Mouse (Mus musculus): Measurements from ENCODE around the gene Dlgap1.
A peak's percentile ranks its signal among the peaks of the same experiment; 100 is the strongest.

Gene Dlgap1

DNA sequence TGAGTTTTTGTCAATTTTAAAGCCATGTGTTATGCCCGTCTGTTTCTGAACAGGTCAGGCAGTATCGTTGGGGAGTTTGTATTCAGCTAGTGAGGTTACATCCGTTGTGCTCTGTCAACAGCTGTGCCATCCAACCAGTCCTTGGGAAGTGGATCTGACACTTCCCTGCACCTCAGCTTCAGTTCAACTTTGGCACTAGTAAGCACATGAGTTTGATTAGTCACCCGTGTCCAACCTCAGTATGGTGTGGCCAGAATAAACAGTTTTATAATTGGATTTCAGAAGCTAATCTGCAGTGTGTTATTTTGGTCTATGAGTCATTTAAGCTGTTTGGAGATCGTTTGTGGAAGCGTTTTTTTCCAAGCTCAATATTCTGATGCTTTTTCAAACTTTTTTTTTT lies 35.8 kb downstream of the Dlgap1 start:
- no peaks in the 10 kb centered on the region for H3K9me3 ChIP-seq (ENCODE audit: low read length)
- TF ChIP-seq NANOG (IDR thresholded peaks at IDR 0.05; ENCODE audit: borderline replicate concordance, low read length) (no peak), POU5F1 (IDR thresholded peaks at IDR 0.05; ENCODE audit: borderline replicate concordance, low read length) (no peak), CTCF (conservative IDR thresholded peaks at IDR 0.05; ENCODE audit: low read length) (no peak)
- no peak overlapping the region for H3K4me3 ChIP-seq (replicated peaks; ENCODE audit: low read length)
- H3K4me1 ChIP-seq (replicated peaks; ENCODE audit: low read depth, low read length): no peaks in the 10 kb centered on the region
- H3K36me3 ChIP-seq (ENCODE audit: insufficient read depth, low read length): no peaks in the 10 kb centered on the region
- H3K27me3 ChIP-seq (ENCODE audit: insufficient read depth, low read length): no peaks in the 10 kb centered on the region

GRCm38 (mm10) chr17:70007607-70008006 lies 38.7 kb downstream of the Dlgap1 start:
- Histone ChIP-seq H3K9me3 (ENCODE audit: low read length) (no peaks in the 10 kb centered on the region), H3K36me3 (ENCODE audit: insufficient read depth, low read length) (no peaks in the 10 kb centered on the region), H3K4me1 (replicated peaks; ENCODE audit: low read depth, low read length) (no peaks in the 10 kb centered on the region), H3K27me3 (ENCODE audit: insufficient read depth, low read length) (no peaks in the 10 kb centered on the region), H3K4me3 (replicated peaks; ENCODE audit: low read length) (no peak overlapping the region)
- no peak for TF ChIP-seq NANOG (IDR thresholded peaks at IDR 0.05; ENCODE audit: borderline replicate concordance, low read length)
- TF ChIP-seq POU5F1 (IDR thresholded peaks at IDR 0.05; ENCODE audit: borderline replicate concordance, low read length): no peak
- TF ChIP-seq CTCF (conservative IDR thresholded peaks at IDR 0.05; ENCODE audit: low read length): no peak

DNA sequence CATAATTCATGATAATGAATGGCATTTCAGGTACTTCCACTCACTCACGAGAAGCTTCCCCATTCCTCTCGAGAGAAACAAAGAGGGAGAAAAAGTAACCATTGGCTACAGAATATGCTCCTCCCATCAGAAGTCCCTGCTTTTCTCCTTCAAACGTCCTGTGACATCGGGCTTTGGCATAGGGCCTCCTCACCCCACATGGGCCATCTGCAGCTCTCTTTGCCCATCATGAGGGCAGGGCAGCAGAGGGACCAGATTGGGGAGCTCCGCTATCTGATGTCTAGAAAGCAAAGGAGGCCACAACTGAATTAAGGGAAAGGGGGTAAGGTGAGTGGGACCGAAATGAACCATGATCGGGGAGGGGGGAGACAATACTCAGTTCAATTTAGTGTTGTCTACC lies 47.6 kb downstream of the Dlgap1 start:
- H3K27me3 ChIP-seq (ENCODE audit: insufficient read depth, low read length): no peaks in the 10 kb centered on the region
- no peak overlapping the region for H3K4me3 ChIP-seq (replicated peaks; ENCODE audit: low read length)

GRCm38 (mm10) chr17:70020376-70020775 lies 51.5 kb downstream of the Dlgap1 start:
- Histone ChIP-seq H3K9me3 (ENCODE audit: low read length) (no peaks in the 10 kb centered on the region), H3K4me1 (replicated peaks; ENCODE audit: low read depth, low read length) (no peaks in the 10 kb centered on the region), H3K4me3 (replicated peaks; ENCODE audit: low read length) (no peak overlapping the region), H3K36me3 (ENCODE audit: insufficient read depth, low read length) (no peaks in the 10 kb centered on the region), H3K27me3 (ENCODE audit: insufficient read depth, low read length) (no peaks in the 10 kb centered on the region)
- TF ChIP-seq NANOG (IDR thresholded peaks at IDR 0.05; ENCODE audit: borderline replicate concordance, low read length) (no peak), CTCF (conservative IDR thresholded peaks at IDR 0.05; ENCODE audit: low read length) (no peak), POU5F1 (IDR thresholded peaks at IDR 0.05; ENCODE audit: borderline replicate concordance, low read length) (no peak)

More for the DNA sequence above, 47.6 kb downstream of the Dlgap1 start:
- Histone ChIP-seq H3K4me1 (replicated peaks; ENCODE audit: low read depth, low read length) (no peaks in the 10 kb centered on the region), H3K9me3 (ENCODE audit: low read length) (no peaks in the 10 kb centered on the region), H3K36me3 (ENCODE audit: insufficient read depth, low read length) (no peaks in the 10 kb centered on the region)
- no peak for TF ChIP-seq CTCF (conservative IDR thresholded peaks at IDR 0.05; ENCODE audit: low read length)
- TF ChIP-seq POU5F1 (IDR thresholded peaks at IDR 0.05; ENCODE audit: borderline replicate concordance, low read length): no peak
- no peak for TF ChIP-seq NANOG (IDR thresholded peaks at IDR 0.05; ENCODE audit: borderline replicate concordance, low read length)

DNA sequence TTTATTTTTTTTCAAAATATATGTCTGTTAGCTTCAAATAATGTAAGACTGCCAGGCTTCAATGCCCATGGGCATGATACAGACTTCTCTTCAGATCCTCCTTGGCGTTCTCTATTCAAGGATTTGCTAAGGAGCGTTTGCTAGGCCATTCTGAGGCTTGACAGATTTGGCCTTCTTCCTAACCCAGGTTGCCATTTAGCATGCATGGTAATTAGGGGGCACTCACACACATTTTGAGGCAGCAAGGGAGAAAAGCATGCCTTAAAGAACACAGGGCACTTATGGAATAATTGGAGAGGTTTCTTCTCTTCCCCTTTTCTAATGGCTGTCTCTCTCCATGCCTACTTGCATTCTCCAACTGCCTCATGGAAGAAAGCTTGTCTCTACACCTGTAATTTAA lies 53.7 kb downstream of the Dlgap1 start:
- no peaks in the 10 kb centered on the region for H3K4me1 ChIP-seq (replicated peaks; ENCODE audit: low read depth, low read length)
- TF ChIP-seq CTCF (conservative IDR thresholded peaks at IDR 0.05; ENCODE audit: low read length): no peak
- TF ChIP-seq NANOG (IDR thresholded peaks at IDR 0.05; ENCODE audit: borderline replicate concordance, low read length): no peak
- TF ChIP-seq POU5F1 (IDR thresholded peaks at IDR 0.05; ENCODE audit: borderline replicate concordance, low read length): no peak

DNA sequence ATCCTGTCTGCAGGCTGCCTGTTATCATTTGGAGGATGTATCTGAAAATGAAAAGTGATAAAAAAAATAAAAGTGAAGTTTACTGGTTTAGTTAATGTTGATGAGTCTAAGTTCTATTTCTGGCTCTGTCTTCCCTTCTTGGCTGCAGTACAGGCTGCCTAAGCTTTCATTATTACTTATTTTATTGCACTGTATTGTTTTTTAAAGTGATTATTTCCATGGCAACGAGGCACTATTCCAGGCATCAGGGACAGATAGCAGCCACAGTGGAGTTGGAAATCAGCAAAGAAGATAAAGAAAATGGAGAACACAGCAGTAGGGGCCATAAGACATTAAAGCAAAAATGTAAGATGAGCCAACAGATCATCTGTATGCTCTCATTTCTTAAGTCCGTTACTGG lies 66.0 kb downstream of the Dlgap1 start:
- Histone ChIP-seq H3K36me3 (ENCODE audit: insufficient read depth, low read length) (no peaks in the 10 kb centered on the region), H3K27me3 (ENCODE audit: insufficient read depth, low read length) (no peaks in the 10 kb centered on the region), H3K9me3 (ENCODE audit: low read length) (no peaks in the 10 kb centered on the region), H3K4me1 (replicated peaks; ENCODE audit: low read depth, low read length) (0 out of 2 replicates have a peak, but pooled peaks cover under 1% of the 10 kb centered on the region), H3K4me3 (replicated peaks; ENCODE audit: low read length) (no peak overlapping the region)
- no peak for TF ChIP-seq CTCF (conservative IDR thresholded peaks at IDR 0.05; ENCODE audit: low read length)
- TF ChIP-seq POU5F1 (IDR thresholded peaks at IDR 0.05; ENCODE audit: borderline replicate concordance, low read length): no peak
- no peak for TF ChIP-seq NANOG (IDR thresholded peaks at IDR 0.05; ENCODE audit: borderline replicate concordance, low read length)

More for the DNA sequence above, 53.7 kb downstream of the Dlgap1 start:
- H3K9me3 ChIP-seq (ENCODE audit: low read length): no peaks in the 10 kb centered on the region
- no peak overlapping the region for H3K4me3 ChIP-seq (replicated peaks; ENCODE audit: low read length)
- H3K27me3 ChIP-seq (ENCODE audit: insufficient read depth, low read length): no peaks in the 10 kb centered on the region
- no peaks in the 10 kb centered on the region for H3K36me3 ChIP-seq (ENCODE audit: insufficient read depth, low read length)

- Histone ChIP-seq H3K36me3 (ENCODE audit: insufficient read depth, low read length) (no peaks in the 10 kb centered on the region), H3K4me1 (replicated peaks; ENCODE audit: low read depth, low read length) (peaks cover 22% of the 10 kb centered on the region), H3K4me3 (replicated peaks; ENCODE audit: low read length) (no peak overlapping the region), H3K9me3 (ENCODE audit: low read length) (no peaks in the 10 kb centered on the region), H3K27me3 (ENCODE audit: insufficient read depth, low read length) (no peaks in the 10 kb centered on the region)
- TF ChIP-seq CTCF (conservative IDR thresholded peaks at IDR 0.05; ENCODE audit: low read length) (no peak), NANOG (IDR thresholded peaks at IDR 0.05; ENCODE audit: borderline replicate concordance, low read length) (no peak), POU5F1 (IDR thresholded peaks at IDR 0.05; ENCODE audit: borderline replicate concordance, low read length) (no peak)
These were observed 72.0 kb downstream of the Dlgap1 start for GRCm38 (mm10) chr17:70040751-70041430.

DNA sequence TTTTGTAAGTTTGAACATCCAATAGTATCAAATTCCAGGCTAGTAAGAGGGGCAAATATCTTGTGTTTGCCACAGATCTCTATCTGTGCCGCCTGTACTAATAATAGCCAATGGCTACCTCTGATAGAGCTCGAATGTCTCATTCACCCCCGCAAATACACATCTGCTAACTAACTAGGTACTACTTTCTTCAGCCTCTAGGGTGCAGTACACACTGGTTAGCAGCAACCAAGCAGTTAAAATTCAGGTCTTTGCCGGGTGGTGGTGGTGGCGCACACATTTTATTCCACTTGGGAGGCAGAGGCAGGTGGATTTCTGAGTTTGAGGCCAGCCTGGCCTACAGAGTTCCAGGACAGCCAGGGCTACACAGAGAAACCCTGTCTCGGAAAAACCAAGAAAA lies 99.4 kb downstream of the Dlgap1 start:
- no peak overlapping the region for H3K4me3 ChIP-seq (replicated peaks; ENCODE audit: low read length)
- no peaks in the 10 kb centered on the region for H3K9me3 ChIP-seq (ENCODE audit: low read length)
- H3K4me1 ChIP-seq (replicated peaks; ENCODE audit: low read depth, low read length): no peaks in the 10 kb centered on the region
- H3K36me3 ChIP-seq (ENCODE audit: insufficient read depth, low read length): no peaks in the 10 kb centered on the region
- H3K27me3 ChIP-seq (ENCODE audit: insufficient read depth, low read length): no peaks in the 10 kb centered on the region
- no peak for TF ChIP-seq NANOG (IDR thresholded peaks at IDR 0.05; ENCODE audit: borderline replicate concordance, low read length)
- TF ChIP-seq POU5F1 (IDR thresholded peaks at IDR 0.05; ENCODE audit: borderline replicate concordance, low read length): no peak
- peak; percentile 32 for TF ChIP-seq CTCF (conservative IDR thresholded peaks at IDR 0.05; ENCODE audit: low read length)

GRCm38 (mm10) chr17:70072066-70072465 lies 103.2 kb downstream of the Dlgap1 start:
- TF ChIP-seq NANOG (IDR thresholded peaks at IDR 0.05; ENCODE audit: borderline replicate concordance, low read length) (no peak), POU5F1 (IDR thresholded peaks at IDR 0.05; ENCODE audit: borderline replicate concordance, low read length) (no peak), CTCF (conservative IDR thresholded peaks at IDR 0.05; ENCODE audit: low read length) (no peak)
- 0 out of 2 replicates have a peak, but pooled peaks cover 4% of the 10 kb centered on the region for H3K4me1 ChIP-seq (replicated peaks; ENCODE audit: low read depth, low read length)
- no peaks in the 10 kb centered on the region for H3K27me3 ChIP-seq (ENCODE audit: insufficient read depth, low read length)
- no peaks in the 10 kb centered on the region for H3K36me3 ChIP-seq (ENCODE audit: insufficient read depth, low read length)
- no peak overlapping the region for H3K4me3 ChIP-seq (replicated peaks; ENCODE audit: low read length)
- no peaks in the 10 kb centered on the region for H3K9me3 ChIP-seq (ENCODE audit: low read length)
